Mouse (Mus musculus) forebrain, postnatal 0 days (tissue): Measurements from ENCODE around the gene Olfr711. TPM values are rescaled to one million over a fixed set of nuclear protein-coding genes. Genes with fewer than 3 reads are reported as not detected.
"Not testable (repeated sequence)": the region's sequence is repeated elsewhere in the genome, so short reads cannot be mapped to it uniquely, and the experiment has no call there.

Experiments used
- ATAC-seq: fragments of 200-750 bp; cut with Nextera tagmentation; 2 replicates; pipeline ENCODE4 v1.8.0; 2017; ENCODE audit warnings: mild to moderate bottlenecking, moderate library complexity
- DNase-seq: peaks from one replicate; pipeline ENCODE4 v3.0.0-alpha.2; 2015
- H3K27ac ChIP-seq: fragments of 300-500 bp; sonication (generic); 2 replicates; pipeline ENCODE4 v1.5.1; 2014; ENCODE audit warnings: low read depth, mild to moderate bottlenecking, antibody characterized with exemption, low read length, moderate library complexity, mixed read lengths
- H3K27me3 ChIP-seq: fragments of 300-500 bp; sonication (generic); 2 replicates; pipeline ENCODE4 v1.6.1; 2014; ENCODE audit warnings: mild to moderate bottlenecking, low read length, mixed read lengths; ENCODE audit not compliant: insufficient read depth
- H3K36me3 ChIP-seq: fragments of 300-500 bp; sonication (generic); 2 replicates; pipeline ENCODE4 v1.6.1; 2014; ENCODE audit warnings: mild to moderate bottlenecking, moderate library complexity; ENCODE audit not compliant: insufficient read depth
- H3K4me1 ChIP-seq: fragments of 300-500 bp; sonication (generic); 2 replicates; pipeline ENCODE4 v1.6.1; 2014; ENCODE audit warnings: antibody characterized with exemption; ENCODE audit not compliant: insufficient read depth
- H3K4me2 ChIP-seq: fragments of 300-500 bp; sonication (generic); 2 replicates; pipeline ENCODE4 v1.6.1; 2014; ENCODE audit warnings: low read depth, mild to moderate bottlenecking, moderate library complexity
- H3K4me3 ChIP-seq: fragments of 300-500 bp; sonication (generic); 2 replicates; pipeline ENCODE4 v1.5.1; 2014; ENCODE audit warnings: low read depth, low read length, mixed read lengths
- H3K9ac ChIP-seq: fragments of 300-500 bp; sonication (generic); 2 replicates; pipeline ENCODE4 v1.6.1; 2014; ENCODE audit warnings: mild to moderate bottlenecking
- H3K9me3 ChIP-seq: fragments of 300-500 bp; sonication (generic); 2 replicates; pipeline ENCODE4 v1.6.1; 2016; ENCODE audit warnings: low read length
- CTCF ChIP-seq: sonication (generic); IDR thresholded peaks from 2 replicates; pipeline ENCODE4 v1.5.1; 2016; ENCODE audit warnings: antibody characterized with exemption, control low read depth, low read depth
- WGBS: fragments of 180-500 bp; shearing (Covaris S2); extraction: QIAGEN DNeasy Blood & Tissue Kit; methylation state at CpG from one replicate; pipeline ENCODE4 v1.1.7; 2014; 5-methylcytosine and 5-hydroxymethylcytosine counted together
- polyA plus RNA-seq: library from polyadenylated mRNA; unstranded; fragments of >200 nt; fragmentation: Nextera tagmentation; extraction: Ambion mirVana; gene quantifications from 2 replicates; pipeline ENCODE4 v1.2.1, GENCODE M21; 2015
- total RNA-seq: library from RNA; depleted of rRNA; stranded (reverse); fragments of >200 nt; gene quantifications from 2 replicates; pipeline ENCODE4 v1.2.3, GENCODE M21; 2014; rRNA removed

Olfr711 gene
- total and polyA plus RNA-seq, 2 experiments from 2014 or later, result not detected

GRCm38 (mm10) chr7:106948212-106948611 lies 27.0 kb downstream of the Olfr711 start, which contains the start of gene Olfr710:
TSS of gene Olfr710 (minus strand) at chr7:106948312.
- WGBS, result 80% methylated on average over 3 of the region's 3 CpGs
- no peak within 1 kb of the TSS for H3K27ac ChIP-seq
- H3K36me3 ChIP-seq, result no peaks in the 10 kb centered on the region
- no peaks in the 10 kb centered on the region for H3K9me3 ChIP-seq
- H3K9ac ChIP-seq, result no peak within 1 kb of the TSS
- no peak for TF ChIP-seq CTCF
- ATAC-seq (no peak), DNase-seq (no peak)
- H3K4me2 ChIP-seq, result no peak within 1 kb of the TSS
- no peaks in the 10 kb centered on the region for H3K4me1 ChIP-seq
- H3K27me3 ChIP-seq, result no peaks in the 10 kb centered on the region
- no peak within 1 kb of the TSS for H3K4me3 ChIP-seq

GRCm38 (mm10) chr7:106932119-106932518 lies 43.1 kb downstream of the Olfr711 start, which contains the start of gene Olfr709-ps1:
TSS of gene Olfr709-ps1 (minus strand) at chr7:106932219.
- Histone ChIP-seq H3K9ac (no peak within 1 kb of the TSS), H3K27me3 (no peaks in the 10 kb centered on the region), H3K27ac (no peak within 1 kb of the TSS), H3K4me3 (no peak within 1 kb of the TSS), H3K36me3 (no peaks in the 10 kb centered on the region), H3K9me3 (no peaks in the 10 kb centered on the region), H3K4me1 (no peaks in the 10 kb centered on the region), H3K4me2 (no peak within 1 kb of the TSS)
- ATAC-seq (no peak), DNase-seq (no peak)
- TF ChIP-seq CTCF, result no peak

GRCm38 (mm10) chr7:106920961-106921360 lies 54.3 kb downstream of the Olfr711 start:
- not testable (repeated sequence) for H3K36me3 ChIP-seq, H3K4me3 ChIP-seq, H3K4me2 ChIP-seq, H3K27me3 ChIP-seq, H3K9me3 ChIP-seq, DNase-seq, ATAC-seq, H3K9ac ChIP-seq, H3K4me1 ChIP-seq, H3K27ac ChIP-seq
- 90% methylated on average over 3 of the region's 7 CpGs for WGBS

Other genes starting within 250 kb of the Olfr711 start
- gene Olfr697, start 233.0 kb downstream of the Olfr711 start, total RNA-seq, result not detected in 2 replicates
- not detected in 2 replicates for gene Olfr697, start 233.0 kb downstream of the Olfr711 start, polyA plus RNA-seq
- gene Olfr698, start 220.1 kb downstream of the Olfr711 start, total RNA-seq, result not detected in 2 replicates
- not detected in 2 replicates for gene Olfr698, start 220.1 kb downstream of the Olfr711 start, polyA plus RNA-seq
- gene Olfr699, start 182.3 kb downstream of the Olfr711 start, total RNA-seq, result not detected in 2 replicates
- not detected in 2 replicates for gene Olfr699, start 182.3 kb downstream of the Olfr711 start, polyA plus RNA-seq
- gene Olfr700, start 166.6 kb downstream of the Olfr711 start, total RNA-seq, result not detected in 2 replicates
- gene Olfr700, start 166.6 kb downstream of the Olfr711 start, polyA plus RNA-seq, result not detected in 2 replicates
- gene Olfr701, start 161.3 kb downstream of the Olfr711 start, total RNA-seq, result not detected in 2 replicates
- gene Olfr701, start 161.3 kb downstream of the Olfr711 start, polyA plus RNA-seq, result not detected in 2 replicates
- not detected in 2 replicates for gene Olfr702, start 141.6 kb downstream of the Olfr711 start, total RNA-seq
- not detected in 2 replicates for gene Olfr702, start 141.6 kb downstream of the Olfr711 start, polyA plus RNA-seq
- gene Olfr703, start 132.1 kb downstream of the Olfr711 start, total RNA-seq, result not detected in 2 replicates
- not detected in 2 replicates for gene Olfr703, start 132.1 kb downstream of the Olfr711 start, polyA plus RNA-seq
- not detected in 2 replicates for gene Olfr704, start 112.3 kb downstream of the Olfr711 start, total RNA-seq
- not detected in 2 replicates for gene Olfr704, start 112.3 kb downstream of the Olfr711 start, polyA plus RNA-seq
- gene Olfr705, start 98.6 kb downstream of the Olfr711 start, total RNA-seq, result not detected in 2 replicates
- not detected in 2 replicates for gene Olfr705, start 98.6 kb downstream of the Olfr711 start, polyA plus RNA-seq
- gene Olfr706, start 87.3 kb downstream of the Olfr711 start, total RNA-seq, result not detected in 2 replicates
- gene Olfr706, start 87.3 kb downstream of the Olfr711 start, polyA plus RNA-seq, result not detected in 2 replicates
- not detected in 2 replicates for gene Olfr707, start 74.2 kb downstream of the Olfr711 start, total RNA-seq
- not detected in 2 replicates for gene Olfr707, start 74.2 kb downstream of the Olfr711 start, polyA plus RNA-seq
- not detected in 2 replicates for gene Olfr1532-ps1, start 67.5 kb downstream of the Olfr711 start, total RNA-seq
- not detected in 2 replicates for gene Olfr1532-ps1, start 67.5 kb downstream of the Olfr711 start, polyA plus RNA-seq
- gene Olfr709-ps1, start 43.2 kb downstream of the Olfr711 start, total RNA-seq, result not detected in 2 replicates
- not detected in 2 replicates for gene Olfr709-ps1, start 43.2 kb downstream of the Olfr711 start, polyA plus RNA-seq
- gene Olfr710, start 27.1 kb downstream of the Olfr711 start, total RNA-seq, result not detected in 2 replicates
- not detected in 2 replicates for gene Olfr710, start 27.1 kb downstream of the Olfr711 start, polyA plus RNA-seq
- not detected in 2 replicates for gene Olfr6, start 11.5 kb downstream of the Olfr711 start, total RNA-seq
- gene Olfr6, start 11.5 kb downstream of the Olfr711 start, polyA plus RNA-seq, result not detected in 2 replicates
- gene Olfr2, start 30.6 kb upstream of the Olfr711 start, total RNA-seq, result not detected in 2 replicates
- not detected in 2 replicates for gene Olfr2, start 30.6 kb upstream of the Olfr711 start, polyA plus RNA-seq
- gene Olfr713, start 55.7 kb upstream of the Olfr711 start, total RNA-seq, result not detected in 2 replicates
- not detected in 2 replicates for gene Olfr713, start 55.7 kb upstream of the Olfr711 start, polyA plus RNA-seq
- not detected in 2 replicates for gene Olfr714, start 95.5 kb upstream of the Olfr711 start, total RNA-seq
- not detected in 2 replicates for gene Olfr714, start 95.5 kb upstream of the Olfr711 start, polyA plus RNA-seq
- gene Olfr17, start 117.8 kb upstream of the Olfr711 start, total RNA-seq, result not detected in 2 replicates
- gene Olfr17, start 117.8 kb upstream of the Olfr711 start, polyA plus RNA-seq, result not detected in 2 replicates
- gene Olfr715b, start 134.9 kb upstream of the Olfr711 start, total RNA-seq, result not detected in 2 replicates
- gene Olfr715b, start 134.9 kb upstream of the Olfr711 start, polyA plus RNA-seq, result not detected in 2 replicates
- not detected in 2 replicates for gene Olfr715, start 155.6 kb upstream of the Olfr711 start, total RNA-seq
- not detected in 2 replicates for gene Olfr715, start 155.6 kb upstream of the Olfr711 start, polyA plus RNA-seq
- not detected in 2 replicates for gene Olfr716, start 162.9 kb upstream of the Olfr711 start, total RNA-seq
- not detected in 2 replicates for gene Olfr716, start 162.9 kb upstream of the Olfr711 start, polyA plus RNA-seq
- 0.05 TPM in 1 of 2 replicates, not detected in the other for gene Nlrp14, start 191.5 kb upstream of the Olfr711 start, total RNA-seq
- not detected in 2 replicates for gene Nlrp14, start 191.5 kb upstream of the Olfr711 start, polyA plus RNA-seq
- not detected in 2 replicates for gene Rbmxl2, start 234.0 kb upstream of the Olfr711 start, total RNA-seq
- not detected in 2 replicates for gene Rbmxl2, start 234.0 kb upstream of the Olfr711 start, polyA plus RNA-seq